Mouse (Mus musculus): Measurements from ENCODE around the gene Pbxip1. TPM values are rescaled to one million over a fixed set of nuclear protein-coding genes. Genes with fewer than 3 reads are reported as not detected.

The Pbxip1 gene
- polyA plus RNA-seq, 1 experiment from 2014 or later, result 7.6 TPM

DNA sequence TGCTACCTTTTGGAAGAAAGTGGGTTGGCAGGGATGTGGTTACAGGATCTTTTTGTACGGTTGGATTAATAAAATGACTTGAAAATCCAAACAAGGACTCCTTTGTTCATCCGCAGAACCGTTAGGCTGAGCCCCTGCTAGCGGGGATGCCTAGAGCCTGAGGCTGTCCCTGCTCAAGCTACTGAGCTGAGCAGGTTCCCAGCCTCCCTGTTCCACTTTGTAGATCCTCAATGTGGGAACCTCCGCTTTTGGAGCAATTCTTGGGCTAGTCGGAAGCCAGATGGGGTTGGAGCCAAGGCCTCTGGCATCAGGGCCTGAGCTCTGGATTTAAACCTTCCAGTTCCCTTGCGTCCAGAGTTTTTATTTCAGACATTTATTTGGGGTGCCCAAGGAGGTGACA lies 1.5 kb upstream of the Pbxip1 start:
- 66% methylated on average over 7 of the region's 7 CpGs for WGBS
- no peak overlapping the region for H3K27ac ChIP-seq (replicated peaks; ENCODE audit: low read depth, low read length)
- no peak overlapping the region for H3K9ac ChIP-seq (replicated peaks; ENCODE audit: low read length)
- DNase-seq (no peak), ATAC-seq (ENCODE audit: low FRiP score, low TSS enrichment) (no peak)
- H3K4me2 ChIP-seq (ENCODE audit: low read length), result no peak overlapping the region
- no peaks in the 10 kb centered on the region for H3K27me3 ChIP-seq (ENCODE audit: control insufficient read depth, insufficient read depth, low read length)
- no peaks in the 10 kb centered on the region for H3K9me3 ChIP-seq (ENCODE audit: control insufficient read depth, low read length)
- no peak overlapping the region for H3K4me3 ChIP-seq (replicated peaks; ENCODE audit: low read depth, low read length)
- H3K36me3 ChIP-seq (ENCODE audit: control insufficient read depth, insufficient read depth, low read length), result peaks cover 32% of the 10 kb centered on the region
- H3K4me1 ChIP-seq (ENCODE audit: control insufficient read depth, insufficient read depth, low read length), result peaks cover 14% of the 10 kb centered on the region

DNA sequence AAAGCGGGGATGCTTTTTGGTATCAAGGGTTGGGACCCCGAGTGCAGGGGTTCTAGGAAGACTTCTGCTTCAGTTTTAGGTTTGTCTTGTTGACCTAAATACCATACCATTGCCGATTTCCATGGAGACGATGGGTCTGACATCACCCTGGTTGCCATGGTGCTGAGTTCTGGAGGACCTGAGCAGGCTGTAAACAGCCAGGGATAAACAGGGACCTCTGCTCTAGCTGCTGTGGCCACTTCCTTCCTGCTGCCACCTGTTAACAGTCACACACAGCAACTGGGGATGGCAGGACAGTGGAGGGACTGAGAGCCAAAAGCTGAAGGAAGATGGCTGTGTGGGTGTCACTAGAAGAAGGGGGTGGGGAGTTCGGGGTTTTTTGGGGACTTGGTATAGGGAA lies 763 bp downstream of the Pbxip1 start:
- DNase-seq (peak; percentile 20), ATAC-seq (ENCODE audit: low FRiP score, low TSS enrichment) (no peak)
- 19% methylated on average over 5 of the region's 5 CpGs for WGBS
- Histone ChIP-seq H3K9me3 (ENCODE audit: control insufficient read depth, low read length) (no peaks in the 10 kb centered on the region), H3K27ac (replicated peaks; ENCODE audit: low read depth, low read length) (no peak overlapping the region), H3K4me1 (ENCODE audit: control insufficient read depth, insufficient read depth, low read length) (peaks cover 5% of the 10 kb centered on the region; the same call in 1 of the 2 replicates), H3K9ac (replicated peaks; ENCODE audit: low read length) (no peak overlapping the region), H3K4me3 (replicated peaks; ENCODE audit: low read depth, low read length) (0 out of 2 replicates have a peak overlapping the region, but pooled peaks have one; percentile 20), H3K4me2 (ENCODE audit: low read length) (peak overlapping the region; percentile 45), H3K36me3 (ENCODE audit: control insufficient read depth, insufficient read depth, low read length) (peaks cover 29% of the 10 kb centered on the region), H3K27me3 (ENCODE audit: control insufficient read depth, insufficient read depth, low read length) (no peaks in the 10 kb centered on the region)

DNA sequence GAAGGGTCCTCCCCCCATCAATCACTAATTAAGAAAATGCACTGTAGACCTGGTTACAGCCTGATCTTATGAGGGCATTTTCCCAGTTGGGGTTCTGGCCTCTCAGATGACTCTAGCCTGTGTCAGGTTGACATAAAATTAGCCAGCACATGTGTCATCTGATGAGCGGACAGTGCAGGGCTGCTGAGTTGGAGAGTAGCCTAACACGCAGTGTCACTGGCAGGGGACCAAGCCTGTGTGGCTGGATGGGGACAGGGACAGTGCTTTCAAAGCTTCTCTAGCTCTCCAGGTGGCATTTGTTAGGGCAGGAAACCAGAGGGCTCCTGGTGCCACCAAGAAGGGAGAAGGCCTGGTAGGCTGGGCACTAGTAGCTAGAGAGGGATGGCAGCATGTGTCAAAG lies 4.2 kb downstream of the Pbxip1 start:
- Histone ChIP-seq H3K4me3 (replicated peaks; ENCODE audit: low read depth, low read length) (no peak overlapping the region), H3K4me2 (ENCODE audit: low read length) (no peak overlapping the region), H3K27me3 (ENCODE audit: control insufficient read depth, insufficient read depth, low read length) (no peaks in the 10 kb centered on the region), H3K4me1 (ENCODE audit: control insufficient read depth, insufficient read depth, low read length) (peaks cover 5% of the 10 kb centered on the region; the same call in 1 of the 2 replicates), H3K9me3 (ENCODE audit: control insufficient read depth, low read length) (no peaks in the 10 kb centered on the region), H3K36me3 (ENCODE audit: control insufficient read depth, insufficient read depth, low read length) (no peaks in the 10 kb centered on the region), H3K9ac (replicated peaks; ENCODE audit: low read length) (no peak overlapping the region), H3K27ac (replicated peaks; ENCODE audit: low read depth, low read length) (no peak overlapping the region)
- 93% methylated on average over 2 of the region's 2 CpGs for WGBS
- no peak for ATAC-seq (ENCODE audit: low FRiP score, low TSS enrichment)
- DNase-seq, result no peak

DNA sequence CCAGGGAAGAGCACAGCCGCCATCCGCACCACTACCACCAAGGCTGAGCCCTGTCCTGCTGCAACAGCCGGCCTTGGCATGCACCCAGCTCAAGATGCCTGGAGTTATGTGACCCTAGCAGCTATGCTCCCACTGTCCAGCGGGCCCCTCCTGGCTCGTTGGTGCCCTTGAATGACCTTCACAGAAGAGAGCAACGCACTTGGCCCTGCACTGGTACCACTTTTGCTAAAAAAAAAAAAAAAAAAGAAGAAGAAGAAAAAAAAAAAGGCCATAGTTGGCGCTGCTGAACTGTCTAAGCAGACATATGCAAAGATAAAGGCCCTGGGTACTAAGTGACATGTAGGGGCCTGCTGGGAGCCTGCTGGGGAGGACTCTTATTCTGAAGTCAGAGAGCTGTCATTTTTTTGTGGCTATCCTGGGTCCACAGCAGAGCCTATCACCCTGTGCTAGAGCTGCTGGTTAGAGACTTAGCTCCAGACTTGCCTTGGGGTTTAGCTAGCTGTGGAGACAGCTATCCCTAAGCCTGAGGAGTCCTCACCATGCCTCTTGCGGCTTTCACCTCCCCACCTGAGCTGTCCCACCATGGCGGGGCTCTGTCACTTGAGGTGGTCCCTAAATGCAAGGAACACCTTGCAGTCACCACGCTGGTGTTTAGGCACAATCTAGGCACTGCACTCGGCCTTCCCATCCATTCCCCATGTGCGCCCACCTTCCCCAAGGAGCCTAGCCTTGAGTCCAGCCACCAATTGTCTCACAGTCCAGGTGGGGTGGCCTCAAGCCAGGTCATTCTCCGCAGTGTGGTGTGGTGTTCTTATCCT lies 12.4 kb downstream of the Pbxip1 start:
- ATAC-seq (ENCODE audit: low FRiP score, low TSS enrichment) (peak; percentile 17; the same call in 1 of the 2 replicates), DNase-seq (no peak)
- H3K36me3 ChIP-seq (ENCODE audit: control insufficient read depth, insufficient read depth, low read length), result no peaks in the 10 kb centered on the region
- no peak overlapping the region for H3K27ac ChIP-seq (replicated peaks; ENCODE audit: low read depth, low read length)
- WGBS, result 73% methylated on average over 13 of the region's 13 CpGs
- no peak overlapping the region for H3K9ac ChIP-seq (replicated peaks; ENCODE audit: low read length)
- H3K4me1 ChIP-seq (ENCODE audit: control insufficient read depth, insufficient read depth, low read length), result no peaks in the 10 kb centered on the region
- H3K4me2 ChIP-seq (ENCODE audit: low read length), result no peak overlapping the region
- no peaks in the 10 kb centered on the region for H3K9me3 ChIP-seq (ENCODE audit: control insufficient read depth, low read length)
- H3K27me3 ChIP-seq (ENCODE audit: control insufficient read depth, insufficient read depth, low read length), result no peaks in the 10 kb centered on the region
- no peak overlapping the region for H3K4me3 ChIP-seq (replicated peaks; ENCODE audit: low read depth, low read length)

DNA sequence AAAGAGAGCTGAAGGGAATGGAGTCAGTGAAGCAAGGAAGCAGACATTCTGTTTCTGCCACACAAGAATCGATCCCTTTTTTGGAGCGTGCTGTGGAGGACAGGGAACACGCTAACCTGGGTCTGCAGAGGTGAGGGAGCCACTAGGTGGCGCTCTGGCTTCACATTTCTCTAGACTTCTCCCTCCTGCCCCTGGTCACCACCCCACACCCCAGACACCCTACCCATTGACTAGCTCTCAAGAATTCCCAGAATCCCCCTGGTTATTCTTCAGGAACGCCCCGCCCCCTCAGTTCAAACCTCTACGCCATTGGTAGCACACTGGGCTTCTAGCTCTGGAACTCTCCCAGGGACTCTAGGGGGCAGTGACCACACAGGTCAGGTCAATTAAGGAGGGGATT lies 13.0 kb downstream of the Pbxip1 start:
- no peaks in the 10 kb centered on the region for H3K9me3 ChIP-seq (ENCODE audit: control insufficient read depth, low read length)
- H3K9ac ChIP-seq (replicated peaks; ENCODE audit: low read length), result no peak overlapping the region
- H3K4me2 ChIP-seq (ENCODE audit: low read length), result no peak overlapping the region
- H3K4me3 ChIP-seq (replicated peaks; ENCODE audit: low read depth, low read length), result no peak overlapping the region
- 37% methylated on average over 7 of the region's 7 CpGs for WGBS
- ATAC-seq (ENCODE audit: low FRiP score, low TSS enrichment), result peak; percentile 34
- H3K27me3 ChIP-seq (ENCODE audit: control insufficient read depth, insufficient read depth, low read length), result no peaks in the 10 kb centered on the region
- no peaks in the 10 kb centered on the region for H3K36me3 ChIP-seq (ENCODE audit: control insufficient read depth, insufficient read depth, low read length)
- H3K27ac ChIP-seq (replicated peaks; ENCODE audit: low read depth, low read length), result no peak overlapping the region
- H3K4me1 ChIP-seq (ENCODE audit: control insufficient read depth, insufficient read depth, low read length), result no peaks in the 10 kb centered on the region
- peak; percentile 82 for DNase-seq

DNA sequence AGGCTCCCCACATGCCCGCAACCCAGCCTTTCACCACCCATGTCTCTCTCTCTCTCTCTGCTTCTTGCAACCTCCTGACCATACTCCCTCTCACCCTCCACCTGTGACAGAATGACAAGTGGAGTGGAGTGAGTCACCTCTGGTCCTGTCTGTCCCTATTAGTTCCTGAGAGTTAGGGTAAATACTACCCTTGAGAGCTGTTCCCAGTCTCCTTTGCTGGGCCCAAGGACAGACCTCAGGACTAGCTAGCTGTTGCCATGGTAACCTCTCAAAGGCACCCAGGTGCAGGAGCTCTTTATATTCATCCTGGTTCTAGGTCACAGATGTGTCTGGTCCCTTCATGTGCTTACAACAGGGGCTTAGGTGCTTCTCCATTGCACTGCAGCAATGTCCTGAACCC lies 15.4 kb downstream of the Pbxip1 start:
- WGBS, result 90% methylated on average over 1 of the region's 1 CpGs

DNA sequence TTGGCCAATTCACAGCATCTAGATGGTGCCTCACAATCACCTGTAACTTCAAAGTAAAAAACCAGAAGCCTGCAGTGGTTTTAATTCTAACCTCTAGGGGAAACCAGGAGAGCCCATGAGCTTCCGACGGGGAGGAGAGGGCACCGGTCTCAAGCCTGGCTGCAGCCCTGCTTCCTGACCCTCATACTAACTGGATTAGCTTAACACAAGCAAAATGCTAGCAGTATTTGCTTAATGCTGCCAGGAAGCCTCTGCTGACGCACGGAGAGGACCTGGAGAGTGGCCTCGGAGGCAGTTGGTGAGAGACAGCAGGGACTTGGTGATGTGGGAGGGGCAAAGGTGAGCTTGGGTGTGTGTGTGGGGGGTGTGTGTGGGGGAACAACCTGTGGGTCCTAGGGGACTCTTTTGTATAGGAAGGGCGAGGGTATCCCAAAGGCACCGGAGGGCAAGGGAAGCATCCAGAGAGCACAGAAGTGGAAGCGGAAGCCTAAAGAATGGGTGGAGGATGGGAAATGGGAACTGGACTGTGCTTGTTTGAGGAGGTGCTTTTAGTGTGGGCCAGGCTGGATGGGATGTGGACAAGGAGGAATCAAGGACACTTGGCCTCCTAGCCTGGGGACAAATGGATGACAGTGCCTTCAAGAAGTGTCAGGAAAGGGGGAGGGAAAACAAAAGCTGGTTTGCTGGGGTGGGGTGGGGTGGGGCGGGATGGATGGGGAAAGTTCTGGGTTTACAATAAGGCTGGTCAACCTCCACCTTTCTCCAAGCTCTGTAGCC lies 18.1 kb downstream of the Pbxip1 start, which contains the start of gene Pmvk:
TSS of gene Pmvk (plus strand) at position 141 of the 777 bp plus-strand sequence.
- H3K36me3 ChIP-seq (ENCODE audit: control insufficient read depth, insufficient read depth, low read length), result no peaks in the 10 kb centered on the region
- H3K4me3 ChIP-seq (replicated peaks; ENCODE audit: low read depth, low read length), result no peak within 1 kb of the TSS
- 0 out of 2 replicates have a peak, but pooled peaks cover 1% of the 10 kb centered on the region for H3K4me1 ChIP-seq (ENCODE audit: control insufficient read depth, insufficient read depth, low read length)
- no peak for DNase-seq
- 69% methylated on average over 10 of the region's 10 CpGs for WGBS
- no peaks in the 10 kb centered on the region for H3K27me3 ChIP-seq (ENCODE audit: control insufficient read depth, insufficient read depth, low read length)
- ATAC-seq (ENCODE audit: low FRiP score, low TSS enrichment), result no peak
- no peaks in the 10 kb centered on the region for H3K9me3 ChIP-seq (ENCODE audit: control insufficient read depth, low read length)
- no peak within 1 kb of the TSS for H3K4me2 ChIP-seq (ENCODE audit: low read length)
- H3K27ac ChIP-seq (replicated peaks; ENCODE audit: low read depth, low read length), result no peak within 1 kb of the TSS
- H3K9ac ChIP-seq (replicated peaks; ENCODE audit: low read length), result no peak within 1 kb of the TSS

More for the DNA sequence above, 15.4 kb downstream of the Pbxip1 start:
- Histone ChIP-seq H3K9ac (replicated peaks; ENCODE audit: low read length) (no peak overlapping the region), H3K36me3 (ENCODE audit: control insufficient read depth, insufficient read depth, low read length) (no peaks in the 10 kb centered on the region), H3K4me2 (ENCODE audit: low read length) (no peak overlapping the region), H3K4me3 (replicated peaks; ENCODE audit: low read depth, low read length) (no peak overlapping the region), H3K4me1 (ENCODE audit: control insufficient read depth, insufficient read depth, low read length) (no peaks in the 10 kb centered on the region), H3K27ac (replicated peaks; ENCODE audit: low read depth, low read length) (no peak overlapping the region), H3K9me3 (ENCODE audit: control insufficient read depth, low read length) (no peaks in the 10 kb centered on the region), H3K27me3 (ENCODE audit: control insufficient read depth, insufficient read depth, low read length) (no peaks in the 10 kb centered on the region)
- DNase-seq, result peak; percentile 39
- ATAC-seq (ENCODE audit: low FRiP score, low TSS enrichment), result no peak

DNA sequence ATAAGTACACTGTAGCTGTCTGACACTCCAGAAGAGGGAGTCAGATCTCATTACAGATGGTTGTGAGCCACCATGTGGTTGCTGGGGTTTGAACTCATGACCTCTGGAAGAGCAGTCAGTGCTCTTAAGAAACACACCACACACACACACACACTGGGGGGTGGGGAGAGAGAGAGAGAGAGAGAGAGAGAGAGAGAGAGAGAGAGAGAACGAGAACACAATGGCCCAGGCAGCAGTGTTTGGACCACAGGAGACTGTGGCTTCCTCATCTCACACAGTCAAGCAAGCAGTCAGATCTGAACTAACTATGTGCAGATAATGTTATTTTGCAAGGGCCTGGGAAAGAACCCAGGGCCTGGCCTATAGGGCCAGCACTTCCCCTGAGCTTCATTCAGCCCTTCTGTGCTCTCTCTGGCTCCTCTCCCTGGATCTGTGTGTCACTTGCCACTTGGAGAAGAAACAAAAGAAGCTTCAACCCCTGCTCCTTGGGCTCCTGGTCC lies 19.3 kb downstream of the Pbxip1 start:
- peaks cover 8% of the 10 kb centered on the region; the same call in 1 of the 2 replicates for H3K4me1 ChIP-seq (ENCODE audit: control insufficient read depth, insufficient read depth, low read length)
- DNase-seq (no peak), ATAC-seq (ENCODE audit: low FRiP score, low TSS enrichment) (no peak)
- no peak overlapping the region for H3K27ac ChIP-seq (replicated peaks; ENCODE audit: low read depth, low read length)
- H3K36me3 ChIP-seq (ENCODE audit: control insufficient read depth, insufficient read depth, low read length), result no peaks in the 10 kb centered on the region
- no peak overlapping the region for H3K9ac ChIP-seq (replicated peaks; ENCODE audit: low read length)
- H3K9me3 ChIP-seq (ENCODE audit: control insufficient read depth, low read length), result no peaks in the 10 kb centered on the region
- H3K4me2 ChIP-seq (ENCODE audit: low read length), result no peak overlapping the region
- H3K4me3 ChIP-seq (replicated peaks; ENCODE audit: low read depth, low read length), result no peak overlapping the region
- H3K27me3 ChIP-seq (ENCODE audit: control insufficient read depth, insufficient read depth, low read length), result no peaks in the 10 kb centered on the region
- 50% methylated on average over 1 of the region's 1 CpGs for WGBS
